Comparison of ENCODE assay signal across 15 mouse cellular contexts in genomic region chr4:147335036-147335690, GRCm38 (mm10). TPM values are rescaled to one million over a fixed set of nuclear protein-coding genes. Genes with fewer than 3 reads are reported as not detected.
DNase-seq lines count a peak whose midpoint lies in the region; ATAC-seq lines count a peak whose summit lies in the region.
"Not testable (repeated sequence)": the region's sequence is repeated elsewhere in the genome, so short reads cannot be mapped to it uniquely, and the experiment has no call there.
"Had no signal": no experiment of that assay in that cellular context is flagged by ENCODE, and none has a peak within 500 bp of the region (broad histone marks: within the 10 kb centered on the region; RNA-seq: fewer than 3 reads in every experiment).

No protein-coding gene starts in this region.

- peaks cover 54% of the 10 kb centered on the region for H3K9me3 ChIP-seq in heart, embryonic 15.5 days (replicated peaks)
- H3K9me3 ChIP-seq in intestine, embryonic 14.5 days (ENCODE audit: control insufficient read depth, low read length): peaks cover 53% of the 10 kb centered on the region
- H3K9me3 ChIP-seq in limb, embryonic 13.5 days: peaks cover 52% of the 10 kb centered on the region
- peaks cover 58% of the 10 kb centered on the region for H3K9me3 ChIP-seq in lung, embryonic 15.5 days

- H3K4me1 ChIP-seq in heart, embryonic 15.5 days (replicated peaks); intestine, embryonic 14.5 days (replicated peaks; ENCODE audit: control insufficient read depth, insufficient read depth, low read length); limb, embryonic 13.5 days; lung, embryonic 15.5 days: not testable (repeated sequence)

- H3K27ac ChIP-seq in heart, embryonic 15.5 days; intestine, embryonic 14.5 days (ENCODE audit: low read depth); limb, embryonic 13.5 days; lung, embryonic 15.5 days: not testable (repeated sequence)

- H3K27me3 ChIP-seq in heart, embryonic 15.5 days; intestine, embryonic 14.5 days (replicated peaks; ENCODE audit: control insufficient read depth, insufficient read depth, low read length); limb, embryonic 13.5 days; lung, embryonic 15.5 days: not testable (repeated sequence)

- H3K4me3 ChIP-seq in heart, embryonic 15.5 days; intestine, embryonic 14.5 days (ENCODE audit: low read depth, low read length); limb, embryonic 13.5 days; lung, embryonic 15.5 days: not testable (repeated sequence)

- not testable (repeated sequence) for H3K36me3 ChIP-seq in heart, embryonic 15.5 days; intestine, embryonic 14.5 days (ENCODE audit: control insufficient read depth, insufficient read depth, low read length); limb, embryonic 13.5 days; lung, embryonic 15.5 days

- 81% methylated on average over 2 of the region's 2 CpGs for WGBS in heart, embryonic 15.5 days
- WGBS in intestine, embryonic 14.5 days: 90% methylated on average over 2 of the region's 2 CpGs
- WGBS in limb, embryonic 13.5 days: 88% methylated on average over 2 of the region's 2 CpGs
- WGBS in lung, embryonic 15.5 days: 88% methylated on average over 2 of the region's 2 CpGs

- not testable (repeated sequence) for H3K9ac ChIP-seq in heart, embryonic 15.5 days; intestine, embryonic 14.5 days (ENCODE audit: low read length); limb, embryonic 13.5 days; lung, embryonic 15.5 days

- not testable (repeated sequence) for DNase-seq in intestine, embryonic 14.5 days (ENCODE audit: low spot score)

- peak; percentile 25 for ATAC-seq in activated CD4-positive, CD25-positive, alpha-beta regulatory T cell, adult 4 months
- peak; percentile 46; the same call in 1 of the 2 replicates for ATAC-seq in erythroid progenitor cell, adult 5-6 weeks (replicated peaks; ENCODE audit: low FRiP score, poor library complexity, severe bottlenecking)
- ATAC-seq in heart, embryonic 15.5 days (replicated peaks; ENCODE audit: insufficient number of reproducible peaks, insufficient read depth, low FRiP score, low read depth): 0 out of 2 replicates have a peak, but pooled peaks have one; percentile 20
- peak; percentile 53; the same call in 1 of the 2 replicates for ATAC-seq in intestine, embryonic 14.5 days (replicated peaks; ENCODE audit: low FRiP score, low TSS enrichment, low read depth)
- peak; percentile 30; the same call in 1 of the 2 replicates for ATAC-seq in limb, embryonic 13.5 days (ENCODE audit: low FRiP score, low read depth)
- ATAC-seq in lung, embryonic 15.5 days (ENCODE audit: borderline replicate concordance, extremely low read depth, low FRiP score, low TSS enrichment): peak; percentile 78
- peak; percentile 71 for ATAC-seq in monocyte, adult 5-6 weeks (replicated peaks; ENCODE audit: insufficient number of reproducible peaks, low FRiP score, low TSS enrichment, poor library complexity, severe bottlenecking)

- H3K4me2 ChIP-seq in heart, embryonic 15.5 days; intestine, embryonic 14.5 days (ENCODE audit: low read length); limb, embryonic 13.5 days (replicated peaks); lung, embryonic 15.5 days: not testable (repeated sequence)

RNA-seq across cellular contexts. Expression of gene Zfp978, which starts 25.9 kb away (rescaled TPM):
- polyA plus RNA-seq in activated CD4-positive, CD25-positive, alpha-beta regulatory T cell, adult 4 months (2017; shearing (Covaris generic)): under 1 TPM in 1 of 2 experiments, not detected in 1; 0.33 TPM
- total RNA-seq in erythroid progenitor cell, adult 5-6 weeks (2015; ENCODE audit: low replicate concordance): not detected in 2 replicates
- total RNA-seq in erythroid progenitor cell, adult 5-6 weeks (2017; ENCODE audit: low replicate concordance): not detected in 2 replicates
- polyA plus RNA-seq in heart, embryonic 15.5 days (2015; fragmentation: Nextera tagmentation; extraction: Ambion mirVana): 0.19 TPM in 1 of 2 replicates, not detected in the other
- polyA plus RNA-seq in intestine, embryonic 14.5 days (2014; fragmentation: Nextera tagmentation; extraction: Ambion mirVana): not detected in 2 replicates
- 0.18 TPM in 1 of 2 replicates, not detected in the other for polyA plus RNA-seq in limb, embryonic 13.5 days (2015; fragmentation: Nextera tagmentation; extraction: Ambion mirVana)
- 0.19 and 0.22 TPM in 2 replicates for polyA plus RNA-seq in lung, embryonic 15.5 days (2015; fragmentation: Nextera tagmentation; extraction: Ambion mirVana)
- total RNA-seq in monocyte, adult 5-6 weeks (2017): not detected in 3 replicates
- total RNA-seq: layer of hippocampus, postnatal 36 days; left cerebral cortex, postnatal 4 days had no signal
- polyA plus RNA-seq: heart, embryonic 16.5 days; intestine, embryonic 16.5 days; large intestine, adult 2 months; spleen, adult 2 months; urinary bladder, adult 2 months had no signal

RNA-seq across cellular contexts. Expression of gene Zfp988, which starts 29.7 kb away (rescaled TPM):
- under 1 TPM; 0.46 to 0.73 TPM for polyA plus RNA-seq in activated CD4-positive, CD25-positive, alpha-beta regulatory T cell, adult 4 months (2017; shearing (Covaris generic))
- total RNA-seq in erythroid progenitor cell, adult 5-6 weeks (2015; ENCODE audit: low replicate concordance): not detected in 2 replicates
- total RNA-seq in erythroid progenitor cell, adult 5-6 weeks (2017; ENCODE audit: low replicate concordance): 2.1 TPM in 1 of 2 replicates, not detected in the other
- 0.05 TPM in 1 of 2 replicates, not detected in the other for polyA plus RNA-seq in heart, embryonic 15.5 days (2015; fragmentation: Nextera tagmentation; extraction: Ambion mirVana)
- polyA plus RNA-seq in intestine, embryonic 14.5 days (2014; fragmentation: Nextera tagmentation; extraction: Ambion mirVana): 0.43 and 0.55 TPM in 2 replicates
- 0.13 and 0.15 TPM in 2 replicates for polyA plus RNA-seq in limb, embryonic 13.5 days (2015; fragmentation: Nextera tagmentation; extraction: Ambion mirVana)
- 0.20 TPM in 1 of 2 replicates, not detected in the other for polyA plus RNA-seq in lung, embryonic 15.5 days (2015; fragmentation: Nextera tagmentation; extraction: Ambion mirVana)
- total RNA-seq in monocyte, adult 5-6 weeks (2017): not detected in 3 replicates
- total RNA-seq: gastrocnemius, postnatal 10 days had no signal
- polyA plus RNA-seq: large intestine, adult 2 months; spleen, adult 2 months had no signal

Comparison
In these comparisons a context has a peak if more than half of its experiments do, and no peak if none do; other contexts are left out.
1. ATAC-seq: peak in every context shown above with its lines; median percentile 78 in lung, embryonic 15.5 days; 71 in monocyte, adult 5-6 weeks; 53 in intestine, embryonic 14.5 days; 46 in erythroid progenitor cell, adult 5-6 weeks; 30 in limb, embryonic 13.5 days; 25 in activated CD4-positive, CD25-positive, alpha-beta regulatory T cell, adult 4 months; 20 in heart, embryonic 15.5 days.